Mouse (Mus musculus) midbrain, embryonic 16.5 days (tissue): ENCODE results near the gene Wsb1. TPM values are rescaled to one million over a fixed set of nuclear protein-coding genes. Genes with fewer than 3 reads are reported as not detected.
A peak's percentile ranks its signal among the peaks of the same experiment; 100 is the strongest.

Source experiments
- ATAC-seq: fragments of 200-750 bp; cut with Nextera tagmentation; 2 replicates; pipeline ENCODE4 v1.8.0; 2017; ENCODE audit warnings: moderate TSS enrichment
- H3K27ac ChIP-seq: fragments of 300-500 bp; sonication (generic); 2 replicates; pipeline ENCODE4 v1.5.1; 2014; ENCODE audit warnings: mild to moderate bottlenecking, low read length, mixed read lengths
- H3K27me3 ChIP-seq: fragments of 300-500 bp; sonication (generic); 2 replicates; pipeline ENCODE4 v1.6.1; 2014; ENCODE audit warnings: low read depth, low read length, mixed read lengths; ENCODE audit not compliant: control insufficient read depth, insufficient read depth
- H3K36me3 ChIP-seq: fragments of 300-500 bp; sonication (generic); 2 replicates; pipeline ENCODE4 v1.6.1; 2014; ENCODE audit warnings: mild to moderate bottlenecking, low read length, moderate library complexity, mixed read lengths; ENCODE audit not compliant: control insufficient read depth, insufficient read depth
- H3K4me1 ChIP-seq: fragments of 300-500 bp; sonication (generic); 2 replicates; pipeline ENCODE4 v1.6.1; 2014; ENCODE audit warnings: mild to moderate bottlenecking, low read length, mixed read lengths; ENCODE audit not compliant: control insufficient read depth, insufficient read depth
- H3K4me2 ChIP-seq: fragments of 300-500 bp; sonication (generic); 2 replicates; pipeline ENCODE4 v1.6.1; 2014; ENCODE audit warnings: mild to moderate bottlenecking, low read length, mixed read lengths
- H3K4me3 ChIP-seq: fragments of 300-500 bp; sonication (generic); 2 replicates; pipeline ENCODE4 v1.5.1; 2014; ENCODE audit warnings: low read depth, mild to moderate bottlenecking, low read length, moderate library complexity, mixed read lengths
- H3K9ac ChIP-seq: fragments of 300-500 bp; sonication (generic); 2 replicates; pipeline ENCODE4 v1.6.1; 2014; ENCODE audit warnings: low read depth, low read length, mixed read lengths
- H3K9me3 ChIP-seq: fragments of 300-500 bp; sonication (generic); replicated peaks from 2 replicates; pipeline ENCODE4 v1.6.1; 2014; ENCODE audit warnings: mild to moderate bottlenecking, low read length, mixed read lengths; ENCODE audit not compliant: control insufficient read depth, poor library complexity, severe bottlenecking
- WGBS: fragments of 180-500 bp; shearing (Covaris S2); extraction: QIAGEN DNeasy Blood & Tissue Kit; methylation state at CpG from one replicate; pipeline ENCODE4 v1.1.7; 2014; 5-methylcytosine and 5-hydroxymethylcytosine counted together
- polyA plus RNA-seq: library from polyadenylated mRNA; unstranded; fragments of >200 nt; fragmentation: Nextera tagmentation; extraction: Ambion mirVana; gene quantifications from 2 replicates; pipeline ENCODE4 v1.2.1, GENCODE M21; 2015

The Wsb1 gene
- polyA plus RNA-seq, 1 experiment from 2014 or later, result 499 TPM

DNA sequence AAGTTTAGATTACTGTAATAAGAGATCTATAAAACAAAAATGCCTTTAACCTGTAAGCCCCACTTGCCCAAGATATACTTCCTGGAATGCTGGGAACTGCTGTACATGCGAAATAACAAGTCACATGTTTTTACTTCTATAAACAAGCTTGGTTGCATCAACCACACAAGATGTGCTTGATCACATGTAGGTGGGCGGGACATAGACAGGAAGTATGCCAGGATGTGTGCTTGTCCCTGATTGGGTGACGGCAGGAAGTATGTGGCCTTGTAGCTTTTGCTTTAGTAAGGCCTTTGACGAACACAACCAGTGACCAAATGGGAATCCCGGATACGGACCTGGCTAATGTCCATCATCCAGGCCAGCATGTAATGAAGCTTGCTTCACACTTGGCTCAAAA, 31.1 kb downstream of the Wsb1 start:
- Histone ChIP-seq H3K9ac (no peak overlapping the region), H3K4me3 (no peak overlapping the region), H3K4me2 (no peak overlapping the region), H3K4me1 (no peaks in the 10 kb centered on the region), H3K36me3 (no peaks in the 10 kb centered on the region), H3K27me3 (no peaks in the 10 kb centered on the region), H3K9me3 (no peaks in the 10 kb centered on the region), H3K27ac (no peak overlapping the region)
- ATAC-seq, result no peak
- WGBS, result 93% methylated on average over 6 of the region's 6 CpGs

DNA sequence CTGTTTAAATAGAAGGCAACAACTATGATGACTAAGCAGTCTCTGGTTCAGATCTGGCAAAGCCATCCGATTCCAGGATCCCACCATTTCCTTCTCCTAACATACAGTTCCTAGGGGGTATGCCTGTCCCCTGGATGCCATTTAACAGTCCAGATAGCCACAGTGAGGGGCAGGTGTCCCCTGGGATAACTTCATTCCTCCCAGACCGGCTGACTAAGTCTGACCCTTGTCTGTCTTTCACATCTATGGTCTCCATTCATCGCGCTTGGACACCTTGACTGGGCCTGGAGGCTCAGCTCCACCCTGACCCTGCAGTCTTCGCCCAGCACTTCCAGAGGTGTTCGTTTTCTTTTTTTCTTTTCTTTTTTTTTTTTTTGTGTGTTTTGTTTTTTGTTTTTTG, 31.8 kb downstream of the Wsb1 start:
- H3K4me2 ChIP-seq, result no peak overlapping the region
- no peaks in the 10 kb centered on the region for H3K9me3 ChIP-seq
- no peaks in the 10 kb centered on the region for H3K4me1 ChIP-seq
- H3K4me3 ChIP-seq, result no peak overlapping the region
- H3K36me3 ChIP-seq, result no peaks in the 10 kb centered on the region
- no peak overlapping the region for H3K27ac ChIP-seq
- no peaks in the 10 kb centered on the region for H3K27me3 ChIP-seq
- WGBS, result 93% methylated on average over 6 of the region's 6 CpGs
- ATAC-seq, result no peak
- no peak overlapping the region for H3K9ac ChIP-seq

DNA sequence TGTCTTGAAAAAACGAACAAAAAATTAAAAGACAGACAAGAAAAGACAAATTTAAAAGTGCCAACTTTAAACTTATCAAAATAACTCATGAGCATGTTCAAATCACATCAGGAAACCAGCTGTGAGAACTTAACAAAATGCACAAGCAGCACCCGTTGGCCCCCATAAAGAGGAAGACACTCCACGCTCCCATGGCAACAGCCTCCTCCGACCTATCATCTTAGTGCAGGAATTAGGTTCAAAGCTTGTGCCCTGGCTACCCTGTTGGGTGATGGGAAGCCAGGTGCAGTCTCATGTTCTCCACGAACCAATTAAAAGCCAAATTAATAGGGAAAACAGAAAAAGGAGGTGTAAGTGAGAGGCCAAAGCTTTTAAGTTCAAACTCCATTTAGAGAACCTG, 32.8 kb downstream of the Wsb1 start:
- 72% methylated on average over 5 of the region's 5 CpGs for WGBS

DNA sequence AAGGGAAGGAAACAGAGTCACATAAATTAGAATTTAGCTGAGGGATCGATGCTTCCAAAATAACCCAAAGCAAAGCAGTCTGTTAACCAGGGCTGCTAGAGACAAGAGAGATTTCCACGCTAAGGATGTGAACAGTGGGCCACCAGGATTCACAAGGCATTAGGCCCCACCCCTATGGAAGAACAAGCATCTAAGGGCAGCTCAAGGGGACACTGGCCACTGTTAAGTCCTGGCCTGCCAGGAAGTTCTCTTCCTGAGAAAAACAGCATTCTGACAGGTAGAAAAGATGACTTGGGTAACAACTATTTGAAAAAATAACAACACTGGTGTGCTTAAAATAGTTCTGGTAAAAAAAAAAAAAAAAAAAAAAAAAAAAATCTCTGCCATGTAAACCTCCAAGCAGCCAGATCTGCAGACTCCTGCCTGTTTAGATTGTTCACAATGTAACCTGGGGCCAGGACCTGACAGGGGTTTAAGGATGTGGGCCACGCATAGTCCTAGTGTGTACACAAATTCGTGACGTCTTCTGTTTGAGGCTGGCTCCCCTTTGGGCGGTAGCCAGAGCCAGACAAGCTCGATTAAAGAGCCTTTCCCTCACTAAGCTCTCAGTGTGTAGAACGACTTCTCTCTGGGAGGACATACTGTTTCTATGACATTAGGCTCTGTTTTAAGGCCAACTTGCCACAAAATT, 35.4 kb downstream of the Wsb1 start:
- H3K36me3 ChIP-seq, result no peaks in the 10 kb centered on the region
- no peak overlapping the region for H3K4me2 ChIP-seq
- 77% methylated on average over 8 of the region's 8 CpGs for WGBS
- H3K9me3 ChIP-seq, result no peaks in the 10 kb centered on the region
- H3K27me3 ChIP-seq, result no peaks in the 10 kb centered on the region
- H3K4me1 ChIP-seq, result peaks cover under 1% of the 10 kb centered on the region; the same call in 1 of the 2 replicates
- no peak for ATAC-seq
- H3K9ac ChIP-seq, result no peak overlapping the region
- H3K27ac ChIP-seq, result no peak overlapping the region
- H3K4me3 ChIP-seq, result no peak overlapping the region

More for the DNA sequence above, 32.8 kb downstream of the Wsb1 start:
- H3K4me2 ChIP-seq, result no peak overlapping the region
- H3K4me1 ChIP-seq, result no peaks in the 10 kb centered on the region
- H3K27ac ChIP-seq, result no peak overlapping the region
- ATAC-seq, result no peak
- no peak overlapping the region for H3K4me3 ChIP-seq
- H3K9me3 ChIP-seq, result no peaks in the 10 kb centered on the region
- H3K9ac ChIP-seq, result no peak overlapping the region
- no peaks in the 10 kb centered on the region for H3K27me3 ChIP-seq
- H3K36me3 ChIP-seq, result no peaks in the 10 kb centered on the region

DNA sequence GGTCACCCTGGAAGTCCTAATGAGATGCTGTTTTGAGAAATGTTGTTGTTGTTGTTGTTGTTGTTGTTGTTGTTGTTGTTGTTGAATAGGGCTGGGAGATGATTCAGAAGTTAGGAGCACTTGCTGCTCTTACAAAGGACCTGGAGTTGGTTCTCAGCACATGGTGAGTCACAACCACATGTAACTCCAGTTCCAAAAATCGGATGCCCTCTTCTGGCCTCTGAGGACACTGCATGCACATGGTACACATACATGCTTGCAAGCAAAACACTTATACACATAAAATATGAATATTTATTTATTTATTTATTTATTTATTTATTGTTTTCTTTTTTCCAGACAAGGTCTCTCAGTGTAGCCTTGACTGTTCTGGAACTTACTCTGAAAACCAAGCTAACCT, 36.4 kb downstream of the Wsb1 start:
- Histone ChIP-seq H3K27me3 (no peaks in the 10 kb centered on the region), H3K4me2 (no peak overlapping the region), H3K9me3 (no peaks in the 10 kb centered on the region), H3K36me3 (no peaks in the 10 kb centered on the region), H3K9ac (no peak overlapping the region), H3K4me1 (peaks cover 2% of the 10 kb centered on the region; the same call in 1 of the 2 replicates), H3K4me3 (no peak overlapping the region), H3K27ac (no peak overlapping the region)
- 96% methylated on average over 1 of the region's 1 CpGs for WGBS
- no peak for ATAC-seq

- 80% methylated on average over 6 of the region's 6 CpGs for WGBS
- Histone ChIP-seq H3K4me1 (peaks cover 2% of the 10 kb centered on the region; the same call in 1 of the 2 replicates), H3K9me3 (no peaks in the 10 kb centered on the region), H3K4me3 (no peak overlapping the region), H3K36me3 (no peaks in the 10 kb centered on the region), H3K27ac (no peak overlapping the region), H3K4me2 (no peak overlapping the region), H3K27me3 (no peaks in the 10 kb centered on the region), H3K9ac (no peak overlapping the region)
- ATAC-seq, result no peak
Observed at GRCm38 (mm10) chr11:79217133-79217532, 37.3 kb downstream of the Wsb1 start.

GRCm38 (mm10) chr11:79215539-79215938, 38.9 kb downstream of the Wsb1 start:
- ATAC-seq, result no peak
- no peak overlapping the region for H3K4me3 ChIP-seq
- H3K9ac ChIP-seq, result no peak overlapping the region

DNA sequence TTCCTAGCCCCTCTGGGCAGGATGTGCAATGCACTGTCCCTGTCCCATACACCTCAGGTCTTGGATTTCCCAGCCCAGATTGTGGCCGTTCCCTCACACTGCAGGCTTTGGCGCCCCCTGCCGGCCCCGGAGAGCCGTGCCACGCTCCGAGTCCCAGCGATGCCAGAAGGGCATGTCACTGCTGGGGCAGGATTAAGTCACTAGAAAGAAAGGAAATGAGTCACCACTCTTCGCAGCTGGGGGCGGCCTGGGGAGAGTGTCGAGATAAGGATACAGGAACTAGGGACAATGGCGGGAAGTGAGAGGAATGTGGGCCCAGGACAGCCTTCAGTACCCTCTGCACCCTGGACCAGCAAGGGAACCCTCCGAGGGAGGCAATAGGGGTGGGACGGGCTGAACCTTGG, 40.5 kb downstream of the Wsb1 start:
- peak; percentile 70; the same call in 1 of the 2 replicates for ATAC-seq
- no peaks in the 10 kb centered on the region for H3K27me3 ChIP-seq
- 12% methylated on average over 14 of the region's 14 CpGs for WGBS

More at GRCm38 (mm10) chr11:79215539-79215938, 38.9 kb downstream of the Wsb1 start:
- peaks cover 2% of the 10 kb centered on the region; the same call in 1 of the 2 replicates for H3K4me1 ChIP-seq
- no peaks in the 10 kb centered on the region for H3K27me3 ChIP-seq
- H3K4me2 ChIP-seq, result no peak overlapping the region
- H3K36me3 ChIP-seq, result no peaks in the 10 kb centered on the region
- no peaks in the 10 kb centered on the region for H3K9me3 ChIP-seq
- WGBS, result 77% methylated on average over 2 of the region's 2 CpGs
- H3K27ac ChIP-seq, result no peak overlapping the region

DNA sequence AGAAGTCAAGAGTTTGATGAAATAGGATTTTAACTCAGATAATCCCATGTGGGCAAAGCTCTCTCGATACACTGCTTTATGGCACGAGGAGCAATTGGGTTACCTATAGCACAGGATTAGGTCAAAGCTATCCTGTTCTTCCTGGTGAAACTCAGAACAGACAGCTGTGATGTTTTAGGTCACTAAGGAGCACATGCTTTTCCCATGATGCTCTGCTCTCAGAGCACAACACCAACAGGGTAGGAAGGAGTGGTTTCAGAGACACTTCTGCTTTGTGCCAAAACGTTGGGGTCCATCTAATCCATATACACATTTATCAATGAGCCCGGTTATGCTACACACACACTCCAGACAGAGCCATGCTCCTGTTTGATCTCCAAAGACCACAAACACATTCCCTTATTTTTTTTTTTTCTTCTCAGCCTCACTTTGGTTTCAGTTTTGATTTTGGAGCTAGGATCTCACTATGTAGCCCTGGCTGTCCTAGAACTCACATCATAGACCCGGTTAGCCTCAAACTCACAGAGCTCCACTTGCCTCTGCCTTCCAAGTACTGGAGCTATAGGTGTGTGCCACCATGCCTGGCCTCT, 44.5 kb downstream of the Wsb1 start:
- Histone ChIP-seq H3K27me3 (no peaks in the 10 kb centered on the region), H3K27ac (no peak overlapping the region), H3K4me1 (peaks cover 2% of the 10 kb centered on the region; the same call in 1 of the 2 replicates), H3K9ac (no peak overlapping the region), H3K36me3 (no peaks in the 10 kb centered on the region), H3K9me3 (no peaks in the 10 kb centered on the region), H3K4me2 (no peak overlapping the region), H3K4me3 (no peak overlapping the region)
- WGBS, result 89% methylated on average over 5 of the region's 5 CpGs
- no peak for ATAC-seq

More for the DNA sequence above, 40.5 kb downstream of the Wsb1 start:
- Histone ChIP-seq H3K27ac (no peak overlapping the region), H3K9me3 (no peaks in the 10 kb centered on the region), H3K4me1 (peaks cover 2% of the 10 kb centered on the region; the same call in 1 of the 2 replicates), H3K9ac (no peak overlapping the region), H3K4me2 (no peak overlapping the region), H3K4me3 (no peak overlapping the region), H3K36me3 (no peaks in the 10 kb centered on the region)
